Mouse (Mus musculus): ENCODE data around the gene Asphd1. TPM values are rescaled to one million over a fixed set of nuclear protein-coding genes. Genes with fewer than 3 reads are reported as not detected.
A peak's percentile ranks its signal among the peaks of the same experiment; 100 is the strongest.

Gene Asphd1
- polyA plus RNA-seq, 1 experiment from 2014 or later, result 8.9 TPM

GRCm38 (mm10) chr7:126975493-126975892 lies 26.1 kb upstream of the Asphd1 start:
- peaks cover 29% of the 10 kb centered on the region for H3K36me3 ChIP-seq (replicated peaks)
- peak overlapping the region; percentile 82 for H3K4me2 ChIP-seq
- H3K4me3 ChIP-seq, result peak overlapping the region; percentile 90
- WGBS, result 14% methylated on average over 8 of the region's 8 CpGs
- no peak overlapping the region for H3K9ac ChIP-seq
- no peaks in the 10 kb centered on the region for H3K9me3 ChIP-seq
- ATAC-seq (replicated peaks), result peak; percentile 16; the same call in 1 of the 2 replicates
- peak overlapping the region; percentile 98; the same call in 1 of the 2 replicates for H3K27ac ChIP-seq
- H3K4me1 ChIP-seq, result peaks cover 17% of the 10 kb centered on the region
- H3K27me3 ChIP-seq (replicated peaks), result no peaks in the 10 kb centered on the region

GRCm38 (mm10) chr7:126967361-126967760 lies 18.0 kb upstream of the Asphd1 start:
- Histone ChIP-seq H3K4me1 (no peaks in the 10 kb centered on the region), H3K4me2 (no peak overlapping the region), H3K27me3 (replicated peaks) (peaks cover 2% of the 10 kb centered on the region; the same call in 1 of the 2 replicates), H3K9me3 (no peaks in the 10 kb centered on the region), H3K27ac (no peak overlapping the region), H3K4me3 (no peak overlapping the region), H3K36me3 (replicated peaks) (peaks cover 58% of the 10 kb centered on the region), H3K9ac (no peak overlapping the region)
- WGBS, result 47% methylated on average over 6 of the region's 6 CpGs
- no peak for ATAC-seq (replicated peaks)

- peaks cover 60% of the 10 kb centered on the region for H3K36me3 ChIP-seq (replicated peaks)
- H3K9me3 ChIP-seq, result no peaks in the 10 kb centered on the region
- H3K27me3 ChIP-seq (replicated peaks), result peaks cover 10% of the 10 kb centered on the region
- no peak overlapping the region for H3K4me2 ChIP-seq
- no peak overlapping the region for H3K27ac ChIP-seq
- no peak overlapping the region for H3K9ac ChIP-seq
- no peaks in the 10 kb centered on the region for H3K4me1 ChIP-seq
- 62% methylated on average over 3 of the region's 3 CpGs for WGBS
- ATAC-seq (replicated peaks), result no peak
- H3K4me3 ChIP-seq, result no peak overlapping the region
These were observed 16.2 kb upstream of the Asphd1 start for GRCm38 (mm10) chr7:126965568-126965967.

GRCm38 (mm10) chr7:126963548-126964286 lies 14.3 kb upstream of the Asphd1 start:
- WGBS, result 29% methylated on average over 19 of the region's 19 CpGs
- Histone ChIP-seq H3K27me3 (replicated peaks) (peaks cover 10% of the 10 kb centered on the region), H3K4me1 (no peaks in the 10 kb centered on the region), H3K4me3 (no peak overlapping the region), H3K9ac (no peak overlapping the region), H3K4me2 (no peak overlapping the region), H3K27ac (no peak overlapping the region), H3K36me3 (replicated peaks) (peaks cover 57% of the 10 kb centered on the region), H3K9me3 (no peaks in the 10 kb centered on the region)
- no peak for ATAC-seq (replicated peaks)

GRCm38 (mm10) chr7:126961965-126962364 lies 12.6 kb upstream of the Asphd1 start:
- no peak for ATAC-seq (replicated peaks)
- H3K9me3 ChIP-seq, result no peaks in the 10 kb centered on the region
- H3K36me3 ChIP-seq (replicated peaks), result peaks cover 55% of the 10 kb centered on the region
- H3K4me2 ChIP-seq, result no peak overlapping the region
- peaks cover 10% of the 10 kb centered on the region for H3K27me3 ChIP-seq (replicated peaks)
- H3K9ac ChIP-seq, result no peak overlapping the region
- 85% methylated on average over 4 of the region's 4 CpGs for WGBS
- no peaks in the 10 kb centered on the region for H3K4me1 ChIP-seq
- no peak overlapping the region for H3K27ac ChIP-seq
- no peak overlapping the region for H3K4me3 ChIP-seq

GRCm38 (mm10) chr7:126961095-126961494 lies 11.7 kb upstream of the Asphd1 start:
- Histone ChIP-seq H3K27ac (no peak overlapping the region), H3K4me1 (no peaks in the 10 kb centered on the region), H3K27me3 (replicated peaks) (peaks cover 10% of the 10 kb centered on the region), H3K4me2 (no peak overlapping the region), H3K9me3 (no peaks in the 10 kb centered on the region), H3K4me3 (no peak overlapping the region), H3K9ac (no peak overlapping the region), H3K36me3 (replicated peaks) (peaks cover 50% of the 10 kb centered on the region)
- no peak for ATAC-seq (replicated peaks)
- WGBS, result 90% methylated on average over 5 of the region's 5 CpGs

- WGBS, result 74% methylated on average over 9 of the region's 9 CpGs
- H3K27ac ChIP-seq, result no peak overlapping the region
- H3K9ac ChIP-seq, result no peak overlapping the region
- no peaks in the 10 kb centered on the region for H3K4me1 ChIP-seq
- ATAC-seq (replicated peaks), result no peak
- no peaks in the 10 kb centered on the region for H3K9me3 ChIP-seq
- H3K27me3 ChIP-seq (replicated peaks), result peaks cover 10% of the 10 kb centered on the region
- H3K4me2 ChIP-seq, result no peak overlapping the region
- H3K4me3 ChIP-seq, result no peak overlapping the region
- H3K36me3 ChIP-seq (replicated peaks), result peaks cover 47% of the 10 kb centered on the region
These were observed 10.4 kb upstream of the Asphd1 start for GRCm38 (mm10) chr7:126959780-126960179.

- ATAC-seq (replicated peaks), result no peak
- Histone ChIP-seq H3K36me3 (replicated peaks) (peaks cover 24% of the 10 kb centered on the region), H3K4me2 (no peak overlapping the region), H3K27me3 (replicated peaks) (no peaks in the 10 kb centered on the region), H3K9ac (no peak overlapping the region), H3K4me3 (no peak overlapping the region), H3K9me3 (no peaks in the 10 kb centered on the region), H3K27ac (no peak overlapping the region), H3K4me1 (peaks cover 24% of the 10 kb centered on the region)
- 66% methylated on average over 3 of the region's 3 CpGs for WGBS
These were observed 5.7 kb upstream of the Asphd1 start for GRCm38 (mm10) chr7:126955125-126955524.

- peak overlapping the region; percentile 92 for H3K4me2 ChIP-seq
- peaks cover 5% of the 10 kb centered on the region for H3K36me3 ChIP-seq (replicated peaks)
- 3% methylated on average over 7 of the region's 8 CpGs for WGBS
- no peak overlapping the region for H3K27ac ChIP-seq
- peak overlapping the region; percentile 59 for H3K4me3 ChIP-seq
- H3K4me1 ChIP-seq, result peaks cover 42% of the 10 kb centered on the region
- H3K9ac ChIP-seq, result peak overlapping the region; percentile 75; the same call in 1 of the 2 replicates
- no peak for ATAC-seq (replicated peaks)
- no peaks in the 10 kb centered on the region for H3K27me3 ChIP-seq (replicated peaks)
- no peaks in the 10 kb centered on the region for H3K9me3 ChIP-seq
These were observed 3.3 kb upstream of the Asphd1 start for GRCm38 (mm10) chr7:126952646-126953045.

GRCm38 (mm10) chr7:126951741-126952140 lies 2.4 kb upstream of the Asphd1 start:
- 23% methylated on average over 4 of the region's 4 CpGs for WGBS
- H3K27ac ChIP-seq, result peak overlapping the region; percentile 25; the same call in 1 of the 2 replicates

GRCm38 (mm10) chr7:126950647-126951615 lies 1.5 kb upstream of the Asphd1 start:
- peaks cover 5% of the 10 kb centered on the region; the same call in 1 of the 2 replicates for H3K36me3 ChIP-seq (replicated peaks)
- peak overlapping the region; percentile 75 for H3K9ac ChIP-seq
- H3K4me1 ChIP-seq, result peaks cover 53% of the 10 kb centered on the region
- 3% methylated on average over 26 of the region's 26 CpGs for WGBS
- H3K9me3 ChIP-seq, result no peaks in the 10 kb centered on the region
- H3K27me3 ChIP-seq (replicated peaks), result no peaks in the 10 kb centered on the region
- H3K4me3 ChIP-seq, result peak overlapping the region; percentile 59
- peak; percentile 25; the same call in 1 of the 2 replicates for ATAC-seq (replicated peaks)
- H3K27ac ChIP-seq, result peak overlapping the region; percentile 89
- peak overlapping the region; percentile 92 for H3K4me2 ChIP-seq

More at GRCm38 (mm10) chr7:126951741-126952140, 2.4 kb upstream of the Asphd1 start:
- H3K4me1 ChIP-seq, result peaks cover 51% of the 10 kb centered on the region
- peaks cover 5% of the 10 kb centered on the region; the same call in 1 of the 2 replicates for H3K36me3 ChIP-seq (replicated peaks)
- peak overlapping the region; percentile 75 for H3K9ac ChIP-seq
- ATAC-seq (replicated peaks), result no peak
- no peaks in the 10 kb centered on the region for H3K9me3 ChIP-seq
- H3K4me2 ChIP-seq, result peak overlapping the region; percentile 92
- no peaks in the 10 kb centered on the region for H3K27me3 ChIP-seq (replicated peaks)
- H3K4me3 ChIP-seq, result peak overlapping the region; percentile 59

All from midbrain, embryonic 15.5 days (tissue).